Mouse (Mus musculus) olfactory bulb, adult 2 months (tissue): ENCODE measurements around the gene Igf1r.

Source experiments
- CTCF ChIP-seq: fragments of 200-500 bp; IDR thresholded peaks from 2 replicates; pipeline ENCODE4 v1.5.1; 2012; ENCODE audit warnings: low read depth, mild to moderate bottlenecking, low read length, moderate library complexity; ENCODE audit not compliant: insufficient read depth
- POLR2A ChIP-seq: fragments of 200-500 bp; IDR thresholded peaks from 2 replicates; pipeline ENCODE4 v1.6.1; 2012; ENCODE audit warnings: mild to moderate bottlenecking, low read depth, low read length, moderate library complexity; ENCODE audit not compliant: insufficient read depth

DNA sequence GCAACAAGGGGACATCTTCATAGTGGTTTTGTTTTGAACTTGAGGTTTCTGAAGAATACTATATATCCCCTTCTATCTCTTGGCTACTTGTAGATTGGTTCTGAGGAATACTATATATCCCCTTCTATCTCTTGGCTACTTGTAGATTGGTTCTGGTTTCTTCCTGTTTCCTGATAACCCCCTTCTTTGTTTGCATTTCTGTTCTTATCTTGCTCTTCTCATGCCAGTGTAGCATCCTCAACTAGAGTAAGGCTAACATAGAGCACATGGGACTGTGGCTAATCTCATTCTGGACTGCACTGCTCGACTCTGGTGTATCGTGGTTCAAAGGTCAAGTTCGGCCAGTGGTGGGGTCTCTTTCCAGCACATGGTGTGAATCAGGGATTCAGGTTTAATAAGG, 58.2 kb downstream of the Igf1r start:
- no peak for TF ChIP-seq CTCF
- TF ChIP-seq POLR2A, result no peak
